Comparison of ENCODE assay signal across 21 mouse cellular contexts in the genomic region with DNA sequence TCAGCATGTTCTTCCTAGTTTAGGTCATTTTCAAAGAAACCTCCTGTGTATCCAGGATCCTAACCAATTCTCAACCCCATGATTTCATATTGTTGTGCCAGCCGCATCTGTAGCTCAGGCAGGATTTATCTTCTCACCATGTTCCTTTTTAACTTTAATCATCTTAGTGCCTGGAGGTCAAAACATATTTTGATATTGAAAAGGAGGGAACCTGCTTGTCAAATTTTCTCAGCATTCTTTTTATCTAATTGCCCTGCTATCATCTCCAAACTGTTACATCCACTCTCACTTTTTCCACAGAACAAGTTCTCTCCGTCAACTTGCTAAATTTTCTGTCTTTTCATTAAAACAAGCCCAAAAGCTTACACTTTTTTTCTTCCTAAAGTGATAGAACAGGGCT. TPM values are rescaled to one million over a fixed set of nuclear protein-coding genes. Genes with fewer than 3 reads are reported as not detected.
"Had no signal": no experiment of that assay in that cellular context is flagged by ENCODE, and none has a peak within 500 bp of the region (broad histone marks: within the 10 kb centered on the region; RNA-seq: fewer than 3 reads in every experiment).

No protein-coding gene starts in this region.

- H3K4me3 ChIP-seq: neural tube, embryonic 13.5 days; neural tube, embryonic 15.5 days; stomach, embryonic 15.5 days had no signal

- H3K9ac ChIP-seq: neural tube, embryonic 13.5 days; neural tube, embryonic 15.5 days; stomach, embryonic 15.5 days had no signal

- H3K4me1 ChIP-seq: neural tube, embryonic 13.5 days; neural tube, embryonic 15.5 days; stomach, embryonic 15.5 days had no signal

- H3K27ac ChIP-seq: neural tube, embryonic 13.5 days; neural tube, embryonic 15.5 days; stomach, embryonic 15.5 days; stomach, postnatal 0 days had no signal

- DNase-seq: retina, postnatal 1 day; right cerebral cortex, adult 18-20 months; right cerebral cortex, postnatal 14 days; right cerebral cortex, postnatal 25 days; right cerebral cortex, postnatal 4 days; spleen, adult 18-20 months; thymus, adult 18-20 months; thymus, adult 2 months; thymus, postnatal 14 days; thymus, postnatal 25 days; thymus, postnatal 36 days; thymus, postnatal 4 days had no signal

- H3K27me3 ChIP-seq: neural tube, embryonic 13.5 days; neural tube, embryonic 15.5 days; stomach, embryonic 15.5 days had no signal

- H3K36me3 ChIP-seq: neural tube, embryonic 13.5 days; neural tube, embryonic 15.5 days; stomach, embryonic 15.5 days had no signal

- H3K9me3 ChIP-seq: neural tube, embryonic 13.5 days; neural tube, embryonic 15.5 days; stomach, embryonic 15.5 days had no signal

RNA-seq across cellular contexts. Expression of a gene that starts 9.4 kb away (rescaled TPM):
- total RNA-seq: neutrophil, adult 5-6 weeks had no signal
- polyA plus RNA-seq: neural tube, embryonic 13.5 days; neural tube, embryonic 14.5 days; neural tube, embryonic 15.5 days; spleen, adult 2 months; stomach, embryonic 14.5 days; urinary bladder, adult 2 months had no signal
